Mouse (Mus musculus) ES-Bruce4 (cell line): ENCODE data around the gene Nupr1l.

Source experiments
- EP300 ChIP-seq: IDR thresholded peaks from 2 replicates; pipeline ENCODE4 v1.6.1; 2011; ENCODE audit warnings: low read depth, low read length; ENCODE audit not compliant: insufficient read depth
- POLR2A ChIP-seq: IDR thresholded peaks from one replicate; pipeline ENCODE4 v1.8.1; 2011; ENCODE audit warnings: low read length; ENCODE audit not compliant: insufficient read depth

- TF ChIP-seq POLR2A (no peak), EP300 (0 out of 2 replicates have a peak, but pooled peaks have one; percentile 25)
Measured at GRCm38 (mm10) chr5:129941495-129942045, 33.2 kb downstream of the Nupr1l start, which contains the start of gene Vkorc1l1.
